Mouse (Mus musculus) heart, embryonic 15.5 days (tissue): ENCODE measurements around the gene Tor4a. TPM values are rescaled to one million over a fixed set of nuclear protein-coding genes. Genes with fewer than 3 reads are reported as not detected.
A peak's percentile ranks its signal among the peaks of the same experiment; 100 is the strongest.

Experiments used
- ATAC-seq: fragments of 200-750 bp; cut with Nextera tagmentation; replicated peaks from 2 replicates; pipeline ENCODE4 v1.8.0; 2017; ENCODE audit warnings: low read depth, moderate TSS enrichment; ENCODE audit not compliant: insufficient number of reproducible peaks, insufficient read depth, low FRiP score
- H3K27ac ChIP-seq: fragments of 300-500 bp; sonication (generic); 2 replicates; pipeline ENCODE4 v1.5.1; 2015; ENCODE audit warnings: mild to moderate bottlenecking, inconsistent platforms
- H3K27me3 ChIP-seq: fragments of 300-500 bp; sonication (generic); 2 replicates; pipeline ENCODE4 v1.6.1; 2015; ENCODE audit warnings: inconsistent platforms
- H3K36me3 ChIP-seq: fragments of 300-500 bp; sonication (generic); 2 replicates; pipeline ENCODE4 v1.6.1; 2015; ENCODE audit warnings: mild to moderate bottlenecking, inconsistent platforms
- H3K4me1 ChIP-seq: fragments of 300-500 bp; sonication (generic); replicated peaks from 2 replicates; pipeline ENCODE4 v1.6.1; 2015; ENCODE audit warnings: inconsistent platforms
- H3K4me2 ChIP-seq: fragments of 300-500 bp; sonication (generic); 2 replicates; pipeline ENCODE4 v1.6.1; 2015; ENCODE audit warnings: inconsistent platforms, mild to moderate bottlenecking, moderate library complexity
- H3K4me3 ChIP-seq: fragments of 300-500 bp; sonication (generic); 2 replicates; pipeline ENCODE4 v1.5.1; 2015; ENCODE audit warnings: mild to moderate bottlenecking, inconsistent platforms
- H3K9ac ChIP-seq: fragments of 300-500 bp; sonication (generic); 2 replicates; pipeline ENCODE4 v1.6.1; 2015; ENCODE audit warnings: mild to moderate bottlenecking, inconsistent platforms
- H3K9me3 ChIP-seq: fragments of 300-500 bp; sonication (generic); replicated peaks from 2 replicates; pipeline ENCODE4 v1.6.1; 2016; ENCODE audit warnings: inconsistent platforms
- WGBS: fragments of 180-500 bp; shearing (Covaris S2); methylation state at CpG from one replicate; pipeline ENCODE4 v1.1.7; 2015; ENCODE audit warnings: mixed read lengths; 5-methylcytosine and 5-hydroxymethylcytosine counted together
- polyA plus RNA-seq: library from polyadenylated mRNA; unstranded; fragments of >200 nt; fragmentation: Nextera tagmentation; extraction: Ambion mirVana; gene quantifications from 2 replicates; pipeline ENCODE4 v1.2.1, GENCODE M21; 2015

The Tor4a gene
- polyA plus RNA-seq, result 5.8 and 10.3 TPM in 2 replicates

- H3K27ac ChIP-seq, result peak within 1 kb of the TSS; percentile 82
- peaks cover 22% of the 10 kb centered on the region for H3K36me3 ChIP-seq
- peak within 1 kb of the TSS; percentile 58 for H3K4me2 ChIP-seq
- H3K9me3 ChIP-seq, result no peaks in the 10 kb centered on the region
- H3K27me3 ChIP-seq, result peaks cover 21% of the 10 kb centered on the region
- ATAC-seq, result peak; percentile 74
- WGBS, result 9% methylated on average over 8 of the region's 8 CpGs
- H3K9ac ChIP-seq, result peak within 1 kb of the TSS; percentile 37
- H3K4me1 ChIP-seq, result peaks cover 45% of the 10 kb centered on the region
- peak within 1 kb of the TSS; percentile 47 for H3K4me3 ChIP-seq
Measured at GRCm38 (mm10) chr2:25196172-25196954, at the start of gene Tor4a. Gene Tor4a, minus strand, starts transcription at chr2:25196886.

- Histone ChIP-seq H3K4me1 (peaks cover 26% of the 10 kb centered on the region), H3K9ac (no peak overlapping the region), H3K9me3 (no peaks in the 10 kb centered on the region), H3K27me3 (peaks cover 36% of the 10 kb centered on the region), H3K36me3 (peaks cover 11% of the 10 kb centered on the region; the same call in 1 of the 2 replicates), H3K4me2 (no peak overlapping the region), H3K4me3 (no peak overlapping the region), H3K27ac (no peak overlapping the region)
- no peak for ATAC-seq
- WGBS, result 87% methylated on average over 4 of the region's 4 CpGs
Measured at GRCm38 (mm10) chr2:25244144-25244543, 47.5 kb upstream of the Tor4a start.

- WGBS, result 69% methylated on average over 8 of the region's 8 CpGs
- Histone ChIP-seq H3K4me3 (no peak overlapping the region), H3K27ac (no peak overlapping the region), H3K4me1 (peaks cover 26% of the 10 kb centered on the region), H3K9me3 (no peaks in the 10 kb centered on the region), H3K4me2 (no peak overlapping the region), H3K27me3 (peaks cover 38% of the 10 kb centered on the region), H3K36me3 (peaks cover 7% of the 10 kb centered on the region; the same call in 1 of the 2 replicates), H3K9ac (no peak overlapping the region)
- ATAC-seq, result no peak
Measured at GRCm38 (mm10) chr2:25243342-25243741, 46.7 kb upstream of the Tor4a start.

GRCm38 (mm10) chr2:25242101-25242506 is 45.4 kb upstream of the Tor4a start, which contains the start of the genes Rnf208 and Cysrt1:
Gene Rnf208, plus strand, starts transcription at chr2:25242255.
Gene Cysrt1, minus strand, starts transcription at chr2:25242452.
- H3K9ac ChIP-seq, result peak within 1 kb of the TSS; percentile 57
- no peak for ATAC-seq
- WGBS, result under 1% methylated on average over 51 of the region's 59 CpGs
- H3K27me3 ChIP-seq, result peaks cover 42% of the 10 kb centered on the region
- H3K4me3 ChIP-seq, result peak within 1 kb of the TSS; percentile 57
- no peaks in the 10 kb centered on the region for H3K9me3 ChIP-seq
- H3K4me1 ChIP-seq, result peaks cover 26% of the 10 kb centered on the region
- H3K27ac ChIP-seq, result no peak within 1 kb of the TSS
- H3K4me2 ChIP-seq, result peak within 1 kb of the TSS; percentile 94
- H3K36me3 ChIP-seq, result no peaks in the 10 kb centered on the region

GRCm38 (mm10) chr2:25241438-25241775 is 44.7 kb upstream of the Tor4a start:
- Histone ChIP-seq H3K27ac (no peak overlapping the region), H3K36me3 (no peaks in the 10 kb centered on the region), H3K27me3 (peaks cover 44% of the 10 kb centered on the region), H3K9ac (no peak overlapping the region), H3K9me3 (no peaks in the 10 kb centered on the region), H3K4me3 (peak overlapping the region; percentile 57), H3K4me1 (peaks cover 26% of the 10 kb centered on the region), H3K4me2 (peak overlapping the region; percentile 94)
- no peak for ATAC-seq
- 20% methylated on average over 6 of the region's 6 CpGs for WGBS

- Histone ChIP-seq H3K36me3 (no peaks in the 10 kb centered on the region), H3K9ac (peak overlapping the region; percentile 3), H3K4me3 (peak overlapping the region; percentile 57), H3K9me3 (no peaks in the 10 kb centered on the region), H3K27me3 (peaks cover 49% of the 10 kb centered on the region), H3K4me1 (peaks cover 26% of the 10 kb centered on the region), H3K4me2 (peak overlapping the region; percentile 94), H3K27ac (no peak overlapping the region)
- WGBS, result 1% methylated on average over 29 of the region's 29 CpGs
- ATAC-seq, result peak; percentile 82
Measured at GRCm38 (mm10) chr2:25240723-25241437, 44.2 kb upstream of the Tor4a start.

GRCm38 (mm10) chr2:25240310-25240709 is 43.6 kb upstream of the Tor4a start:
- Histone ChIP-seq H3K9me3 (no peaks in the 10 kb centered on the region), H3K9ac (peak overlapping the region; percentile 3; the same call in 1 of the 2 replicates), H3K4me2 (peak overlapping the region; percentile 94), H3K4me1 (peaks cover 26% of the 10 kb centered on the region), H3K27ac (no peak overlapping the region), H3K27me3 (peaks cover 54% of the 10 kb centered on the region), H3K4me3 (peak overlapping the region; percentile 57), H3K36me3 (no peaks in the 10 kb centered on the region)
- 53% methylated on average over 8 of the region's 8 CpGs for WGBS
- ATAC-seq, result no peak; the same call in 1 of the 2 replicates

- H3K9ac ChIP-seq, result no peak overlapping the region
- 81% methylated on average over 3 of the region's 3 CpGs for WGBS
- H3K27me3 ChIP-seq, result peaks cover 59% of the 10 kb centered on the region
- H3K4me3 ChIP-seq, result no peak overlapping the region
- H3K4me2 ChIP-seq, result no peak overlapping the region
- H3K27ac ChIP-seq, result no peak overlapping the region
- ATAC-seq, result no peak
- H3K9me3 ChIP-seq, result no peaks in the 10 kb centered on the region
- no peaks in the 10 kb centered on the region for H3K36me3 ChIP-seq
- H3K4me1 ChIP-seq, result peaks cover 26% of the 10 kb centered on the region
Measured at GRCm38 (mm10) chr2:25239766-25240165, 43.1 kb upstream of the Tor4a start.

GRCm38 (mm10) chr2:25238106-25238505 is 41.4 kb upstream of the Tor4a start:
- Histone ChIP-seq H3K27me3 (peaks cover 56% of the 10 kb centered on the region), H3K36me3 (no peaks in the 10 kb centered on the region), H3K9me3 (no peaks in the 10 kb centered on the region), H3K9ac (no peak overlapping the region), H3K27ac (no peak overlapping the region), H3K4me3 (no peak overlapping the region), H3K4me1 (peaks cover 26% of the 10 kb centered on the region), H3K4me2 (no peak overlapping the region)
- ATAC-seq, result no peak

GRCm38 (mm10) chr2:25237522-25237921 is 40.8 kb upstream of the Tor4a start:
- 62% methylated on average over 4 of the region's 4 CpGs for WGBS

GRCm38 (mm10) chr2:25236614-25237013 is 39.9 kb upstream of the Tor4a start, which contains the start of gene Rnf224:
Gene Rnf224, minus strand, starts transcription at chr2:25236787.
- Histone ChIP-seq H3K9ac (no peak within 1 kb of the TSS), H3K27me3 (peaks cover 48% of the 10 kb centered on the region), H3K4me1 (peaks cover 14% of the 10 kb centered on the region), H3K27ac (no peak within 1 kb of the TSS), H3K4me2 (no peak within 1 kb of the TSS), H3K36me3 (no peaks in the 10 kb centered on the region), H3K4me3 (no peak within 1 kb of the TSS), H3K9me3 (no peaks in the 10 kb centered on the region)
- no peak for ATAC-seq
- WGBS, result 22% methylated on average over 8 of the region's 8 CpGs

More at GRCm38 (mm10) chr2:25237522-25237921, 40.8 kb upstream of the Tor4a start:
- Histone ChIP-seq H3K4me1 (peaks cover 23% of the 10 kb centered on the region), H3K36me3 (no peaks in the 10 kb centered on the region), H3K27ac (no peak overlapping the region), H3K9ac (no peak overlapping the region), H3K4me2 (no peak overlapping the region), H3K27me3 (peaks cover 52% of the 10 kb centered on the region), H3K9me3 (no peaks in the 10 kb centered on the region), H3K4me3 (no peak overlapping the region)
- no peak for ATAC-seq
